ENCODE assay signal across 17 mouse cellular contexts in the genomic region with DNA sequence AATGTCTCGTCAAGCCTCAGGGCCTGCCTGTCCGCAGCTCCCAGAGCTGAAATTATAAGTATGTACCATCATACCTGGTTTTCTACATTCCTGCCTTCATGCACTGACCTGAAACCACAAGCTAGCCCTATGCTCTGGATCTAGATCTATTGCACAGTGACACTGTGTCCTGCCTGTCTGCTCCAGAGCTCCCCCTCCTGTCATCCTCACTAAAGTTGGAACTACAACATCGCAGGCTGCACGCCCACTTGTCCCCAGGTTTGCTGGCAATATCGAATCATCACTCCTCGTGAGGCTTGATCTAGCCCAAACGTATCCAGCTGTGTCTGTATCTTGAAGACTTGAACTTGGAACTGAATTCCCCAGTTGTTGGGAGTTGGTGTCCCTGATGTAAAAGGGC. TPM values are rescaled to one million over a fixed set of nuclear protein-coding genes. Genes with fewer than 3 reads are reported as not detected.
A peak's percentile ranks its signal among the peaks of the same experiment; 100 is the strongest.
DNase-seq lines count a peak whose midpoint lies in the region; ATAC-seq and TF ChIP-seq lines count a peak whose summit lies in the region.
"Had no signal": no experiment of that assay in that cellular context is flagged by ENCODE, and none has a peak within 500 bp of the region (broad histone marks: within the 10 kb centered on the region; RNA-seq: fewer than 3 reads in every experiment).

No protein-coding gene starts in this region.

- no peak for ATAC-seq in embryonic facial prominence, embryonic 11.5 days (replicated peaks; ENCODE audit: insufficient number of reproducible peaks, low FRiP score, low TSS enrichment, low read depth)
- no peak for ATAC-seq in forebrain, postnatal 0 days
- ATAC-seq: midbrain, embryonic 15.5 days had no signal

- TF ChIP-seq EP300 in ES-Bruce4 (IDR thresholded peaks at IDR 0.05; ENCODE audit: insufficient read depth, low read depth, low read length), result no peak

- H3K4me2 ChIP-seq in embryonic facial prominence, embryonic 11.5 days (ENCODE audit: low read depth, low read length), result no peak overlapping the region
- H3K4me2 ChIP-seq in forebrain, postnatal 0 days (ENCODE audit: low read depth), result no peak overlapping the region
- H3K4me2 ChIP-seq: embryonic facial prominence, embryonic 12.5 days; heart, embryonic 13.5 days; limb, embryonic 15.5 days; midbrain, embryonic 15.5 days; neural tube, embryonic 12.5 days had no signal

- no peaks in the 10 kb centered on the region for H3K27me3 ChIP-seq in embryonic facial prominence, embryonic 11.5 days (ENCODE audit: control insufficient read depth, insufficient read depth, low read length)
- no peaks in the 10 kb centered on the region for H3K27me3 ChIP-seq in embryonic facial prominence, embryonic 10.5 days (replicated peaks; ENCODE audit: low read depth, poor library complexity, severe bottlenecking)
- H3K27me3 ChIP-seq in ES-Bruce4 (ENCODE audit: control insufficient read depth, insufficient read depth, low read length, poor library complexity, severe bottlenecking), result no peaks in the 10 kb centered on the region
- no peaks in the 10 kb centered on the region for H3K27me3 ChIP-seq in forebrain, postnatal 0 days (ENCODE audit: insufficient read depth, low read length)
- H3K27me3 ChIP-seq: embryonic facial prominence, embryonic 12.5 days; heart, embryonic 13.5 days; limb, embryonic 15.5 days; midbrain, embryonic 15.5 days; neural tube, embryonic 12.5 days had no signal

- no peak for TF ChIP-seq POLR2A in ES-Bruce4 (IDR thresholded peaks at IDR 0.05; ENCODE audit: insufficient read depth, low read length)
- TF ChIP-seq POLR2A in cortical plate, adult 2 months (IDR thresholded peaks at IDR 0.05; ENCODE audit: extremely low read depth, insufficient read depth, low read length), result no peak

- 67% methylated on average over 7 of the region's 7 CpGs for WGBS in embryonic facial prominence, embryonic 11.5 days
- 65% methylated on average over 7 of the region's 7 CpGs for WGBS in embryonic facial prominence, embryonic 10.5 days
- 69% methylated on average over 7 of the region's 7 CpGs for WGBS in forebrain, postnatal 0 days

- H3K27ac ChIP-seq in embryonic facial prominence, embryonic 11.5 days (replicated peaks; ENCODE audit: low read depth, low read length), result no peak overlapping the region
- no peak overlapping the region for H3K27ac ChIP-seq in embryonic facial prominence, embryonic 10.5 days (replicated peaks)
- no peak overlapping the region for H3K27ac ChIP-seq in left cerebral cortex, adult 2 months
- H3K27ac ChIP-seq in ES-Bruce4 (ENCODE audit: insufficient read depth, low read length), result no peak overlapping the region
- H3K27ac ChIP-seq in cortical plate, adult 2 months (ENCODE audit: insufficient read depth, low read length), result no peak overlapping the region
- H3K27ac ChIP-seq in forebrain, postnatal 0 days (ENCODE audit: low read depth, low read length), result no peak overlapping the region
- H3K27ac ChIP-seq: embryonic facial prominence, embryonic 12.5 days; heart, embryonic 13.5 days; limb, embryonic 15.5 days; midbrain, embryonic 15.5 days; neural tube, embryonic 12.5 days had no signal

- peak; percentile 15 for DNase-seq in embryonic facial prominence, embryonic 11.5 days (ENCODE audit: low spot score)
- no peak for DNase-seq in embryonic facial prominence, embryonic 10.5 days (ENCODE audit: low spot score)
- DNase-seq in left cerebral cortex, adult 2 months (ENCODE audit: extremely low spot score in 1 of 2, low spot score in 2 of 2), result peak in 1 of 2 experiments; percentile 36
- no peak for DNase-seq in left cerebral cortex, adult 9 months (ENCODE audit: low spot score in 2 of 2)
- no peak for DNase-seq in thymus, postnatal 36 days
- DNase-seq in forebrain, postnatal 0 days, result no peak
- DNase-seq: adrenal gland, postnatal 10 days; gastrocnemius, postnatal 14 days; kidney, adult 8-10 months; lung, postnatal 4 days had no signal

- no peaks in the 10 kb centered on the region for H3K36me3 ChIP-seq in embryonic facial prominence, embryonic 11.5 days (replicated peaks; ENCODE audit: control insufficient read depth, insufficient read depth, low read depth, low read length)
- H3K36me3 ChIP-seq in embryonic facial prominence, embryonic 10.5 days (replicated peaks), result no peaks in the 10 kb centered on the region
- H3K36me3 ChIP-seq in ES-Bruce4 (ENCODE audit: control insufficient read depth, insufficient read depth, low read length, poor library complexity, severe bottlenecking), result no peaks in the 10 kb centered on the region
- no peaks in the 10 kb centered on the region for H3K36me3 ChIP-seq in forebrain, postnatal 0 days (ENCODE audit: insufficient read depth)
- H3K36me3 ChIP-seq: embryonic facial prominence, embryonic 12.5 days; heart, embryonic 13.5 days; limb, embryonic 15.5 days; midbrain, embryonic 15.5 days; neural tube, embryonic 12.5 days had no signal

- H3K9me3 ChIP-seq in embryonic facial prominence, embryonic 11.5 days (replicated peaks; ENCODE audit: control insufficient read depth, low read length), result no peaks in the 10 kb centered on the region
- no peaks in the 10 kb centered on the region for H3K9me3 ChIP-seq in embryonic facial prominence, embryonic 10.5 days
- H3K9me3 ChIP-seq in ES-Bruce4 (replicated peaks; ENCODE audit: control insufficient read depth, insufficient read depth, low read length, poor library complexity, severe bottlenecking), result no peaks in the 10 kb centered on the region
- no peaks in the 10 kb centered on the region for H3K9me3 ChIP-seq in forebrain, postnatal 0 days (ENCODE audit: low read length)
- H3K9me3 ChIP-seq: embryonic facial prominence, embryonic 12.5 days; heart, embryonic 13.5 days; limb, embryonic 15.5 days; midbrain, embryonic 15.5 days had no signal

- intact Hi-C loops in left cerebral cortex, adult 2 months (cut with DNase I), result no loop called here

- H3K9ac ChIP-seq in embryonic facial prominence, embryonic 11.5 days (replicated peaks; ENCODE audit: low read length), result no peak overlapping the region
- no peak overlapping the region for H3K9ac ChIP-seq in ES-Bruce4 (ENCODE audit: low read depth, poor library complexity, severe bottlenecking)
- H3K9ac ChIP-seq in forebrain, postnatal 0 days, result no peak overlapping the region
- H3K9ac ChIP-seq: embryonic facial prominence, embryonic 12.5 days; heart, embryonic 13.5 days; limb, embryonic 15.5 days; midbrain, embryonic 15.5 days; neural tube, embryonic 12.5 days had no signal

- no peaks in the 10 kb centered on the region for H3K4me1 ChIP-seq in embryonic facial prominence, embryonic 11.5 days (ENCODE audit: control insufficient read depth, insufficient read depth, low read length)
- peaks cover 15% of the 10 kb centered on the region; the same call in 1 of the 2 replicates for H3K4me1 ChIP-seq in embryonic facial prominence, embryonic 10.5 days
- H3K4me1 ChIP-seq in ES-Bruce4 (ENCODE audit: control insufficient read depth, insufficient read depth, low read length), result no peaks in the 10 kb centered on the region
- H3K4me1 ChIP-seq in cortical plate, adult 2 months (ENCODE audit: control insufficient read depth, insufficient read depth, low read length), result no peaks in the 10 kb centered on the region
- H3K4me1 ChIP-seq in forebrain, postnatal 0 days (ENCODE audit: insufficient read depth), result no peaks in the 10 kb centered on the region
- H3K4me1 ChIP-seq: embryonic facial prominence, embryonic 12.5 days; heart, embryonic 13.5 days; limb, embryonic 15.5 days had no signal

- peak; percentile 44 for TF ChIP-seq CTCF in left cerebral cortex, adult 2 months (IDR thresholded peaks at IDR 0.05)
- peak; percentile 49 for TF ChIP-seq CTCF in ES-Bruce4 (IDR thresholded peaks at IDR 0.05; ENCODE audit: low read depth, low read length)
- peak; percentile 52 for TF ChIP-seq CTCF in cortical plate, adult 2 months (IDR thresholded peaks at IDR 0.05; ENCODE audit: extremely low read depth, insufficient read depth, low read length)
- TF ChIP-seq CTCF in forebrain, postnatal 0 days (IDR thresholded peaks at IDR 0.05; ENCODE audit: low read depth), result no peak

- H3K4me3 ChIP-seq in embryonic facial prominence, embryonic 11.5 days (ENCODE audit: low read depth, low read length), result no peak overlapping the region
- H3K4me3 ChIP-seq in embryonic facial prominence, embryonic 10.5 days, result no peak overlapping the region
- H3K4me3 ChIP-seq in left cerebral cortex, adult 2 months, result no peak overlapping the region
- H3K4me3 ChIP-seq in ES-Bruce4 (ENCODE audit: low read depth, low read length), result no peak overlapping the region
- H3K4me3 ChIP-seq in cortical plate, adult 2 months (ENCODE audit: insufficient read depth, low read length), result no peak overlapping the region
- H3K4me3 ChIP-seq in forebrain, postnatal 0 days (ENCODE audit: low read depth, low read length), result no peak overlapping the region
- H3K4me3 ChIP-seq: embryonic facial prominence, embryonic 12.5 days; heart, embryonic 13.5 days; limb, embryonic 15.5 days; midbrain, embryonic 15.5 days; neural tube, embryonic 12.5 days had no signal

RNA-seq across cellular contexts. Expression of a gene that starts 11.9 kb away (rescaled TPM):
- 1.8 and 2.1 TPM in 2 replicates for polyA plus RNA-seq in embryonic facial prominence, embryonic 11.5 days (2014; fragmentation: Nextera tagmentation; extraction: Ambion mirVana)
- polyA plus RNA-seq in embryonic facial prominence, embryonic 10.5 days (2016; fragmentation: Nextera tagmentation; extraction: Ambion mirVana), result 3.2 and 3.6 TPM in 2 replicates
- 10 to 100 TPM; 84.1 to 91.8 TPM for total RNA-seq in left cerebral cortex, adult 2 months (2021)
- polyA plus RNA-seq in ES-Bruce4 (2011; ENCODE audit: insufficient read depth, insufficient read length, low read depth, missing spikeins), result 8.9 and 10.6 TPM in 2 replicates
- 60.0 and 66.4 TPM in 2 replicates for polyA plus RNA-seq in cortical plate, adult 2 months (2012; rRNA removed)
- total RNA-seq in forebrain, postnatal 0 days (2014; rRNA removed), result 40.4 and 41.7 TPM in 2 replicates
- 4.1 and 7.9 TPM in 2 replicates for polyA plus RNA-seq in forebrain, postnatal 0 days (2015; fragmentation: Nextera tagmentation; extraction: Ambion mirVana)
